Mouse (Mus musculus) cerebellum, adult 11-12 months (tissue): ENCODE measurements around the gene Pam16.

Source experiments
- DNase-seq: peaks from one replicate; pipeline ENCODE4 v3.0.0; 2022

Pam16 gene

DNA sequence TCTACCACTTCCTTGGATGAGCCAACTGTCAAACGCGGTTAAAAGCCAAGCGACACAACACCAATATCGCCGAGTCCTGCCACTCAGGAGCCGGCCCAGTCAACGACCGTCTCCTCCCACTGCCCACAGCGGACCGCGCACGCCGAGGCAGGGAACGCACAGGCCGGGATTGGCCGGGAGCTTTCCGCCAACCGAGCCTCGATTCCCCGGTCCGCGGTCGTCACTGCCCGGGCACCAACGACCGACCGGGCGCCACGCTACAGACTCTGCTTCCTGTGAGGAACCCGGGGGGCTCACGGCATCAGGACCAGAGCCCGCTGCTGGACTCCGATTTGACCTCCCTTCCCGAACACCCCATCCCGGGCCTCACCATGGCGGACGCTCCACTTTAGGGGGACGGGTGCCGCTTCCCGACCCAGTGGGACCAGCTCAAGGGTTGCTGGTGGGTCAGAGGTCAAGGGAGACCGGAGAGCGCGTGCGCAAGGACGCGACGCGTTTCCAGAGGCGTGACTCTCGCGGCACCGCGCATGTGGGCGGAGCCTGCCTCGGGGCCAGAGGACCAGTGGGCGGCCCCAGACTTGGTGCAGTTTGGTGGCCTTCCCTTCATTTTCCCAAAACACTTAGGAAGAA lies at the start of gene Pam16:
Gene Pam16 (minus strand): TSS at position 508 of the 630 bp plus-strand sequence.
- peak; percentile 92 for DNase-seq

- no peak for DNase-seq
Measured at GRCm38 (mm10) chr16:4674091-4674490, 49.3 kb upstream of the Pam16 start.

DNA sequence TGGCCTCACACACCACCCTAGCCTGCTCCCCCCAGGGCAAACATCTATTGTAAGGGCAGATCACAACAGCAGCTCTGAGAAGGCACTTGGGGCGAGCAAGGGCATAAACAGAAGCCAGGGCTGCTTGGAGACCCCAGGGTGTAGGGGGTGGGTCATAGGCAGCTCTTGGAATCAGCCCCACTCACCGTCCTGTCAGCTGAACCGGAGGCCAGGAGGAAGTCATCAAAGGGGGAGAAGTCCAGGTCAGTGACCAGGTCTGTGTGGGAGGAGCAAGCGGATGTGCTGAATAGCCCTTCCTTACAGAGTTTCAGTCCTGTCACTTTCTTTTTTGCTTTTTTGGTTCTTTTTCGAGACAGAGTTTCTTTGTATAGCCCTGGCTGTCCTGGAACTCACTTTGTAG lies 45.5 kb upstream of the Pam16 start:
- no peak for DNase-seq

GRCm38 (mm10) chr16:4667190-4667808 lies 42.5 kb upstream of the Pam16 start:
- peak; percentile 76 for DNase-seq

DNA sequence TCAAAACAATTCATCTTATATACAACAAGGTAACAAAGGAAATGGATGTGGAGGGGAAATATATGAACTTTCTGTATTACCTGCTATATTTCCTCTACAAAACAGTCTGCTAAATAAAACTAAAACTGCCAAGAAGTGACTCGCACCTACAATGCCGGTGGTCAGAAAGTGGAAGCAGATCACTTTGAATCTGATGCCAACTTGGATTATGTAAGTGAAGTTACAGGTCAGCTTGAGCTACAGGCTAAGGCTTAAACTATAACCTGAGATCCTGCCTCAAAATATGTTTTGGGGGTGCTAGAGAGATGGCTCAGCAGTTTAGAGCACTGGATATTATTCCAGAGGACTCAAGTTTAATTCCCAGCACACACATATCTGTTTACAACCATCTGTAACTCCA lies 40.9 kb upstream of the Pam16 start:
- DNase-seq = no peak

- DNase-seq = no peak
Measured at GRCm38 (mm10) chr16:4663806-4664205, 39.0 kb upstream of the Pam16 start.

- no peak for DNase-seq
Measured at GRCm38 (mm10) chr16:4661605-4662004, 36.8 kb upstream of the Pam16 start.

GRCm38 (mm10) chr16:4659326-4659725 lies 34.5 kb upstream of the Pam16 start:
- DNase-seq = no peak

DNA sequence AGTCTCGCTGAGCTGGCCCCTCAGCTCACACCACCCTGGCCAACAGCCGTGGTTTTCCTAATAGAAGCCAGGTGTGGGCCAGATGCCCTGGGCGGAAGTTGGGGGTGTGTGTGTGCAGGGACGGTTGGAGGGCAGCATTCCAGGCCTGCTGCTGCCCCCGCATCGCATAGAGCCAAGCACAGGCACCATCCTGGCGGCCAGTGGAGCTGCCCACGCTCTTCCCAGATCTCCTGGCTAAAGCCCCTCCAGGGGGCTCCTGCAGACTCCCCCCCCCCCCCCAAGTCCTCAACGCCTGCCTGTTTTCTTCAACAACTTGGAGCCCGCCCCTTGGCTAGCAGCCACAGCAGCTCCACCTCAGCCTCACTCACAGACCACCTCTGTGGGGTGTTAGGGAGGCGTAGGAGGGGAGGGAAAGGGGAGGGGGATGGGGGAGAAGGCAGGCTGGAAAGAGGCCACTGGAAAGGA lies 34.0 kb upstream of the Pam16 start:
- no peak for DNase-seq

- DNase-seq = no peak
Measured at GRCm38 (mm10) chr16:4656571-4657081, 31.8 kb upstream of the Pam16 start.

DNA sequence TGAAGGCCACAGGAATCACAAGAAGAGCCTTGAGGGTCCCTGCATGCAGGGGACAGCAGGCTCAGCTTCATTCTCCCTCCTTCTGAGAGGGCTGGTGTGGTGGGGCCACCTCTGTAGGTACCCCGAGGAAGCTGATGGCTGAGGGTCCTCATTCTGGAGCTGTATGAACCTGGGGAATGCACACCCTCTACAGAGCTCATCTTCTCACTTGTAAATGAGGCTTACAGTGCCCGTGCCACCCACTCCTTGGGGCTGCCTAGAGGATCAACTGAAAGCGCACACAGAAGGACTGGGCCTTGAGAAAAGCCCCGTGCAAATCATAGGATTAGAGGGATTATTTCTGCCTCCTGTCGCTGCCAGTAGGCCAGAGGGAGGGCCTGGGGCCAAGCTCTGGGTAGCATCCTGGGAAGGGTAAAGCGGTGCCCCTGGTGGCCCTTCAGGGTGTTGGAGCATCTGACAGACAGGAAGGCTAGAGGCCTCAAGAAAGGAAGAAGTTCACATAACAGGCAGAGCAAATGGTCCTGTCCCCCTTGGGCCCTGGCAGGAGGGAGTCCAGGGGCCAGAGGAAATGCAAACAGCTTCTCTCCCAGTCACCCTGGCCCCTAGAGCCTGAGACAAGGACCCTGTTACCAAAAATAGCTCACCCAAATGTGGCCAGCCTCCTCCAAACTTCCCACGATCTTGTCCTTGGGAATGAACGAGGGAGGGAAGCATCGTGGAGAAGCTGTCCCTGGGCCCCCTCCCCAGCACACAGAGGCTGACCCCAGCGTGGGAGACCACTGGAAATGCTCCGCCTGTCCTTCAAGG lies 31.2 kb upstream of the Pam16 start:
- DNase-seq = peak; percentile 20

DNA sequence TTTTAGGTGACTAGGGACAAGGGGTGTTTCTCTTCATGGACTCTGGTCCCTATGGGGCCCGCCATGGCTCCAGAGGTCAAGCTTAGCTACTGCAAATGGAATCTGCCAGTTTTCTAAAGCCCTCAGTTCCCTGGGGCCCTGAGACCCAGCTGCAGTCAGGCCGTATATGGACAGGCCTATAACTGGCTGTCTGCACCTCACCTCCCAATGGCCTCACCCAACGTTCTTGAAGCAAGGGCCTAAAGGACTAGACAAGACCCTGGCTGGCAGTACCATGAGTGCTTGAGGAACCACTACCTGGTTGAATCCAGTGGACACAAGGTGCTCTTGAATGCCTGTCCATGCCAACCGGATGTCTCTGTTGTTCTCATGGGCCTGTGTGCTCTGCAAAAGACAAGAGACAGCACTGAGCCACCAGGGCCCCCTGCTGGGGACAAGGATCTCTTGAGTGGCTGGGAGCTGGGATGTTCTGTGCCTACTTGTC lies 30.5 kb upstream of the Pam16 start:
- DNase-seq = peak; percentile 26

DNA sequence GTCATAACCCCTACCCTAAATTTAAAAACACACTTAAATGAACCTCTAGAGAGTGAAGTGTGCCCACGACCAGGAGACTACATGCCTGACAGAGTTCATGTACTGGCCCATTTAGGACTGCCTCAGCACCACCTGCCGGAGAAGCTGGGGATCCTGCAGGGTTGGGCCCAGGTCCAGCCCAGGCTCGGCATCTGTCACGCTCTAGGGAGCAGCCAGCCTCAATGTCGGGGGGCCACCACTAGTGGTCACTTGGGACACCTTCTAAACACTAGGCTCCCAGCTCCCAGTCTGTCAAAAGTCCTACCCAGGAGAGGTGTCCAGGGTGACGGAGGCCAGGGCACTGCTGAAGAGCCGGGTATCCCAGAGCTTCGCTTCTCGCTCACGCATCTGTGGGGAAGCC lies 29.9 kb upstream of the Pam16 start:
- peak; percentile 60 for DNase-seq

DNA sequence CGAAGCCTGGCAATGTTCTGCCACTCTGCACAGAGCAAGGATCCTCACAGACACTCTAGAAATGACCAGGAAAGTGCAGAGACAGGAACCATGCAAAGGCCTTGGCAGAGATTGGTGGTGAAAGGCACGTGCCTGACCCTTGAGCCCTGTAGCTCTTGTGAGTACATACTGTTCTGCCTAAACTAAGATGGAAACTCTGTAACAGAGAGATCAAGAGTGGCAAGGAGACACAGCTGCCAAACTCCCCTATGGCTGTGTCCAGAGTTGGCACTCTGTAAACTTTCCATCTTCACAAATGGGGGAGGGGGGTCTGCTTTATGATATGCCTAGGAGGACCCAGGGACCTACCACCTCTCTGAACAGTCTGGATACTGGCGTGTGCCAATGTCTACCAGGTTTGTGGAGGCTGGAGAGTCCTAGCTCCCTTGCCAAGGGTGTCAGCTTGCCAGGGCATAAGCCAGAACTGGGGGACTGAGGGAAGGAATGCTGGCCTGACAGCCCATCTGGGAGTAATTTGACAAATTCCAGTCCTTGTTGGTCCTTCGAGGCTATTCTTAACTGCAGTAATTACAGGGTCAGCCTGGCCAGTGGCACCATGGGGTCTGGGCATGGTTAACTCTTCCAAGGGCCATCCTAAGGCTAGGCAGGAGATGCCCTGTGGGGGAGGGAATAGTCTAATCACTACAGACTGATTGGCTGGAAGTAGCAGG lies 28.1 kb upstream of the Pam16 start:
- DNase-seq = peak; percentile 88

DNA sequence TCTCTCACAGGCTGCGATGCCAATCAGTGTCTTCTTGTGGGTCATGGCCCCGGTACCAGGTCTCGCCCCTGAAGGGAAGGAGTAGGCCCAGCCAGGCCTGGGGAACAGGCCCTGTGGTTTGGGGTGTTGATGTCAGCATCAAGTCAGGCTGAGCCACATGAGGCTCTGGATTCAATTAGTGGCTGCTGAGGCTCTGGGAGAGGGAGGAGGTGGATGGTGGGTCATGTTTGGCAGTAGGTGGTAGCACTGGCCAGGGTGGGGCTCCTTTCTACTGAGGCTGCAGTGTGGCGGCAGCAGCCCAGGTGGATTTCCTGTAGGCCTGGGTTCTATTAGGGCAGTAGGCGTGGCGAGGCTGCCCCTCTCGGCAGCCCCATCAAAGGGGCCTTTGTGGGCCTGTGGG lies 26.8 kb upstream of the Pam16 start:
- DNase-seq = peak; percentile 19

GRCm38 (mm10) chr16:4651081-4651480 lies 26.3 kb upstream of the Pam16 start:
- DNase-seq = peak; percentile 14

- DNase-seq = no peak
Measured at GRCm38 (mm10) chr16:4650161-4650560, 25.4 kb upstream of the Pam16 start.

DNA sequence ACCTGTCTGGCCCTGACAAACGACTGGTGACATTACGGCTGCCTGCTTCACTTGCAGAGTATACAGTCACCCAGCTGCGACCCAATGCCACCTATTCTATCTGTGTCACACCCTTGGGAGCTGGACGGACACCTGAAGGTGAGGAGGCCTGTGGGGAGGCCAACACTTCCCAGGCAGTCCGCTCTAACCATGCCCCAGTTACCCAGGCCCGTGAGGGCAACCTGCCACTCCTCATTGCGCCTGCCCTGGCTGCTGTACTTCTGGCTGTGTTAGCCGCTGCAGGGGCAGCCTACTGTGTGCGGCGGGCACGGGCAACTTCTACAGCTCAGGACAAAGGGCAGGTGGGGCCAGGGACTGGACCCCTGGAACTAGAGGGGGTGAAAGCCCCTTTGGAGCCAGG lies 24.9 kb upstream of the Pam16 start:
- no peak for DNase-seq

DNA sequence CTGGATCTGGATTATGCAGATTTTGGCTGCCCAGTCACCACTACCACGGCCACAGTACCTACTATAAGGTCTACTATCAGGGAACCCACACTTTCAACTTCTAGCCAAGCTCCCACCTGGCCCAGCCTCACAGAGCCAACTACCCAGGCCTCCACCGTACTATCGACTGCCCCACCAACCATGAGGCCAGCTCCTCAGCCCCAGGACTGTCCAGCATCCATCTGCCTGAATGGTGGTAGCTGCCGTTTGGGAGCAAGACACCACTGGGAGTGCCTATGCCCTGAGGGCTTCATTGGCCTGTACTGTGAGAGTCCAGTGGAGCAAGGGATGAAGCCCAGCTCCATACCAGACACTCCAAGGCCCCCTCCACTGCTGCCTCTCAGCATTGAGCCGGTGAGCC lies 24.4 kb upstream of the Pam16 start:
- no peak for DNase-seq

DNA sequence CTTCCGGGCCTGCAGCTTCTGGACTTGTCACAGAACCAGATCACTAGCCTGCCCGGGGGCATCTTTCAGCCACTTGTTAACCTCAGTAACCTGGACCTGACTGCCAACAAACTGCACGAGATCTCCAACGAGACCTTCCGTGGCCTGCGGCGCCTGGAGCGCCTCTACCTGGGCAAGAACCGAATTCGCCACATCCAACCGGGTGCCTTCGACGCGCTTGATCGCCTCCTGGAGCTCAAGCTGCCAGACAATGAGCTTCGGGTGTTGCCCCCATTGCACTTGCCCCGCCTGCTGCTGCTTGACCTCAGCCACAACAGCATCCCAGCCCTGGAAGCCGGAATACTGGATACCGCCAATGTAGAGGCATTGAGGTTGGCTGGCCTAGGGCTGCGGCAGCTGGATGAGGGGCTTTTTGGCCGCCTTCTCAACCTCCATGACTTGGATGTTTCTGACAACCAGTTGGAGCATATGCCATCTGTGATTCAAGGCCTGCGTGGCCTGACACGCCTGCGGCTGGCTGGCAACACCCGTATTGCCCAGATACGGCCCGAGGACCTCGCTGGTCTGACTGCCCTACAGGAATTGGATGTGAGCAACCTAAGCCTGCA lies 23.7 kb upstream of the Pam16 start:
- DNase-seq = no peak

DNA sequence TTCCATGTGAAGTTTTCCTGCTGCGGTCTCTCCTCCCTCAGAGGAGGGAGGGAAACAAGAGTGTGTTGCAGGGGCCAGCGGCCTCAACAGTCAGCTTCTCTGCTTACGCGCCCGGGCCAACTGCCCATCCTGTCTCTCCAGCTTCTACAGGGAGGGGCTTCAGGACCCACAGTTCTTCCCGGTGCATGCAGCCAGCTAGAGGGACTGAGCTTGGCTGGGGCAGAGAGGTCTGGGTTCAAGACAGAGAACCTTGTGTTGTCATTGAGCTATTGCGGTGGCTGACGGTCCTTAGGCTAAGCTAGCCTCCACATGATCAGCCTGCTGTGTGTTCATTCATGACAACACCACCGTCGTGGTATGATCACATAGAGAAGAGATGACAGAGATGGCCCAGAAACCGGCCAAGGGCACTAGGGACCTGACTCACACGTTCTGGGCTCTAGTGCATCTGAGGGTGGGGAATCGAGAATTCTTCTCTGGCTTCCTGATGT lies 22.9 kb upstream of the Pam16 start:
- no peak for DNase-seq

- DNase-seq = peak; percentile 11
Measured at GRCm38 (mm10) chr16:4646831-4647230, 22.0 kb upstream of the Pam16 start.
